ENCODE assay signal across 22 mouse cellular contexts in the genomic region with DNA sequence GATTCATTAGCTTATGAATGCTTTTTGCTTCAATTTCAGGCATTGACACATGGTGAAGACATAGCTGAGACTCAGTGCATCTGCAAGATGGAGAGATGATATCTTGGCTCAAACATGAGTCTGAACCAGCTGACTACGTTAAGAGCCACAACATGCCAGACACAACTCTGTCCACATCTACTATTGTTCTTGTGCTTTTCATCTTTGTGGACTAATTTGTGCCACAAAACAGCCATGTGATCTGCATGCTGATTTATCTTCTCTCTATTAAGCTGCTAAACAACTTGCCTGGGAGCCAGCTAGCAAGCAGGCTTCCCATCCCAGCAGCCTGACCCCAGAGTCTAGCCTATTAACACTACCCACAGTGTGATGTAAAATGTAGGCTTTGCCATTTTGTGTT.
DNase-seq lines count a peak whose midpoint lies in the region; ATAC-seq lines count a peak whose summit lies in the region.
"Had no signal": no experiment of that assay in that cellular context is flagged by ENCODE, and none has a peak within 500 bp of the region (broad histone marks: within the 10 kb centered on the region; RNA-seq: fewer than 3 reads in every experiment).

No protein-coding gene starts in this region.

- DNase-seq in forebrain, embryonic 11.5 days (ENCODE audit: low spot score), result no peak
- no peak for DNase-seq in forebrain, embryonic 10.5 days (ENCODE audit: extremely low spot score, low spot score)
- DNase-seq in neural tube, embryonic 11.5 days (ENCODE audit: low spot score), result peak; percentile 9
- no peak for DNase-seq in neural tube, embryonic 10.5 days (ENCODE audit: extremely low spot score, low spot score)
- no peak for DNase-seq in adrenal gland, postnatal 4 days (ENCODE audit: low spot score in 2 of 2)
- no peak for DNase-seq in left cerebral cortex, adult 11 months (ENCODE audit: low spot score)
- DNase-seq: adrenal gland, postnatal 10 days; cerebellum, adult 18-20 months; gastrocnemius, postnatal 10 days; heart, adult 11 months; heart, postnatal 14 days; kidney, adult 9 months; kidney, postnatal 36 days; lung, adult 18-20 months; lung, postnatal 14 days had no signal

- no peak overlapping the region for H3K27ac ChIP-seq in forebrain, embryonic 11.5 days (ENCODE audit: low read depth, low read length)
- no peak overlapping the region for H3K27ac ChIP-seq in forebrain, embryonic 10.5 days
- H3K27ac ChIP-seq in neural tube, embryonic 11.5 days (ENCODE audit: low read depth, low read length), result no peak overlapping the region
- H3K27ac ChIP-seq in hindbrain, embryonic 15.5 days (replicated peaks), result no peak overlapping the region
- H3K27ac ChIP-seq in neural tube, embryonic 15.5 days (replicated peaks), result no peak overlapping the region
- H3K27ac ChIP-seq: stomach, postnatal 0 days had no signal

- H3K4me1 ChIP-seq in forebrain, embryonic 11.5 days (replicated peaks; ENCODE audit: control insufficient read depth, insufficient read depth, low read length), result no peaks in the 10 kb centered on the region
- H3K4me1 ChIP-seq in forebrain, embryonic 10.5 days, result no peaks in the 10 kb centered on the region
- H3K4me1 ChIP-seq in neural tube, embryonic 11.5 days (ENCODE audit: control insufficient read depth, insufficient read depth, low read length), result no peaks in the 10 kb centered on the region
- H3K4me1 ChIP-seq in hindbrain, embryonic 15.5 days (replicated peaks), result no peaks in the 10 kb centered on the region
- H3K4me1 ChIP-seq in neural tube, embryonic 15.5 days, result no peaks in the 10 kb centered on the region
- H3K4me1 ChIP-seq: heart, embryonic 12.5 days had no signal

- peak; percentile 81 for ATAC-seq in forebrain, embryonic 11.5 days (replicated peaks; ENCODE audit: low FRiP score)
- no peak for ATAC-seq in neural tube, embryonic 11.5 days (ENCODE audit: insufficient read depth, low FRiP score, low TSS enrichment)
- 0 out of 2 replicates have a peak, but pooled peaks have one; percentile 42 for ATAC-seq in hindbrain, embryonic 15.5 days (ENCODE audit: low FRiP score, low read depth)
- no peak for ATAC-seq in neural tube, embryonic 15.5 days (ENCODE audit: low FRiP score)
- ATAC-seq: inflammation-experienced regulatory T-cells, adult 6 months; Patski had no signal

- H3K9me3 ChIP-seq in forebrain, embryonic 11.5 days (ENCODE audit: control insufficient read depth, low read length), result no peaks in the 10 kb centered on the region
- H3K9me3 ChIP-seq in forebrain, embryonic 10.5 days, result no peaks in the 10 kb centered on the region
- no peaks in the 10 kb centered on the region for H3K9me3 ChIP-seq in neural tube, embryonic 11.5 days (ENCODE audit: control insufficient read depth, low read length)
- no peaks in the 10 kb centered on the region for H3K9me3 ChIP-seq in hindbrain, embryonic 15.5 days
- H3K9me3 ChIP-seq in neural tube, embryonic 15.5 days (replicated peaks), result no peaks in the 10 kb centered on the region
- H3K9me3 ChIP-seq: heart, embryonic 12.5 days had no signal

- no peak overlapping the region for H3K4me3 ChIP-seq in forebrain, embryonic 11.5 days (ENCODE audit: low read depth, low read length)
- no peak overlapping the region for H3K4me3 ChIP-seq in forebrain, embryonic 10.5 days
- no peak overlapping the region for H3K4me3 ChIP-seq in neural tube, embryonic 11.5 days (ENCODE audit: low read depth, low read length)
- H3K4me3 ChIP-seq in hindbrain, embryonic 15.5 days, result no peak overlapping the region
- H3K4me3 ChIP-seq in neural tube, embryonic 15.5 days (replicated peaks), result no peak overlapping the region
- H3K4me3 ChIP-seq: heart, embryonic 12.5 days had no signal

- no peak overlapping the region for H3K4me2 ChIP-seq in forebrain, embryonic 11.5 days (ENCODE audit: low read depth, low read length, severe bottlenecking)
- no peak overlapping the region for H3K4me2 ChIP-seq in neural tube, embryonic 11.5 days (ENCODE audit: low read depth)
- H3K4me2 ChIP-seq in hindbrain, embryonic 15.5 days, result no peak overlapping the region
- no peak overlapping the region for H3K4me2 ChIP-seq in neural tube, embryonic 15.5 days
- H3K4me2 ChIP-seq: heart, embryonic 12.5 days; liver, embryonic 11.5 days had no signal

- H3K36me3 ChIP-seq in forebrain, embryonic 11.5 days (ENCODE audit: control insufficient read depth, insufficient read depth, low read length), result no peaks in the 10 kb centered on the region
- H3K36me3 ChIP-seq in forebrain, embryonic 10.5 days (replicated peaks), result no peaks in the 10 kb centered on the region
- H3K36me3 ChIP-seq in neural tube, embryonic 11.5 days (ENCODE audit: control insufficient read depth, insufficient read depth, low read length), result no peaks in the 10 kb centered on the region
- H3K36me3 ChIP-seq in hindbrain, embryonic 15.5 days, result no peaks in the 10 kb centered on the region
- no peaks in the 10 kb centered on the region for H3K36me3 ChIP-seq in neural tube, embryonic 15.5 days
- H3K36me3 ChIP-seq: heart, embryonic 12.5 days had no signal

- H3K9ac ChIP-seq in forebrain, embryonic 11.5 days (ENCODE audit: low read length), result no peak overlapping the region
- H3K9ac ChIP-seq in neural tube, embryonic 11.5 days (ENCODE audit: low read length), result no peak overlapping the region
- H3K9ac ChIP-seq in hindbrain, embryonic 15.5 days, result no peak overlapping the region
- H3K9ac ChIP-seq in neural tube, embryonic 15.5 days (replicated peaks), result no peak overlapping the region
- H3K9ac ChIP-seq: heart, embryonic 12.5 days had no signal

- WGBS in forebrain, embryonic 11.5 days, result 55% methylated on average over 1 of the region's 1 CpGs
- 74% methylated on average over 1 of the region's 1 CpGs for WGBS in forebrain, embryonic 10.5 days
- WGBS in neural tube, embryonic 11.5 days, result 81% methylated on average over 1 of the region's 1 CpGs
- WGBS in hindbrain, embryonic 15.5 days, result 33% methylated on average over 1 of the region's 1 CpGs
- WGBS in neural tube, embryonic 15.5 days, result 46% methylated on average over 1 of the region's 1 CpGs

- no peaks in the 10 kb centered on the region for H3K27me3 ChIP-seq in forebrain, embryonic 11.5 days (ENCODE audit: control insufficient read depth, insufficient read depth, low read length)
- H3K27me3 ChIP-seq in forebrain, embryonic 10.5 days (ENCODE audit: poor library complexity, severe bottlenecking), result no peaks in the 10 kb centered on the region
- no peaks in the 10 kb centered on the region for H3K27me3 ChIP-seq in neural tube, embryonic 11.5 days (ENCODE audit: control insufficient read depth, insufficient read depth, low read length)
- no peaks in the 10 kb centered on the region for H3K27me3 ChIP-seq in hindbrain, embryonic 15.5 days
- H3K27me3 ChIP-seq in neural tube, embryonic 15.5 days (replicated peaks), result no peaks in the 10 kb centered on the region
- H3K27me3 ChIP-seq: heart, embryonic 12.5 days; Patski had no signal

Comparison
In these comparisons a context has a peak if more than half of its experiments do, and no peak if none do; other contexts are left out.
1. ATAC-seq: peak in forebrain, embryonic 11.5 days (single experiment) and hindbrain, embryonic 15.5 days (single experiment); none in neural tube, embryonic 11.5 days (single experiment) and neural tube, embryonic 15.5 days (single experiment).